Mouse (Mus musculus): Measurements from ENCODE around the gene Sphk1. TPM values are rescaled to one million over a fixed set of nuclear protein-coding genes. Genes with fewer than 3 reads are reported as not detected.

Sphk1 gene
- total and polyA plus RNA-seq, 2 experiments: 0.21 to 0.55 TPM

GRCm38 (mm10) chr11:116579280-116579679 lies 48.6 kb downstream of the Sphk1 start:
- WGBS: 98% methylated on average over 3 of the region's 3 CpGs
- H3K4me3 ChIP-seq (ENCODE audit: insufficient read depth, low read depth, low read length): no peak overlapping the region
- DNase-seq (ENCODE audit: extremely low read depth, low read depth, low spot score): peak; percentile 34
- H3K27ac ChIP-seq (replicated peaks; ENCODE audit: insufficient read depth, low read depth, low read length): no peak overlapping the region
- H3K4me1 ChIP-seq (ENCODE audit: control insufficient read depth, insufficient read depth, low read length): no peaks in the 10 kb centered on the region
- TF ChIP-seq POLR2A (IDR thresholded peaks at IDR 0.05; ENCODE audit: extremely low read depth, insufficient read depth, low read length): no peak
- no peak for TF ChIP-seq CTCF (IDR thresholded peaks at IDR 0.05; ENCODE audit: low read depth, low read length)
- no peak overlapping the region for H3K9ac ChIP-seq (ENCODE audit: low read depth, low read length)
- no peaks in the 10 kb centered on the region for H3K27me3 ChIP-seq (ENCODE audit: control insufficient read depth, insufficient read depth, low read length)
- no peaks in the 10 kb centered on the region for H3K36me3 ChIP-seq (ENCODE audit: control insufficient read depth, insufficient read depth, low read length)
- H3K79me2 ChIP-seq (ENCODE audit: control insufficient read depth, insufficient read depth, low read length): peaks cover 26% of the 10 kb centered on the region

- DNase-seq (ENCODE audit: extremely low read depth, low read depth, low spot score): no peak
- H3K4me3 ChIP-seq (ENCODE audit: insufficient read depth, low read depth, low read length): no peak overlapping the region
- no peaks in the 10 kb centered on the region for H3K27me3 ChIP-seq (ENCODE audit: control insufficient read depth, insufficient read depth, low read length)
- H3K79me2 ChIP-seq (ENCODE audit: control insufficient read depth, insufficient read depth, low read length): peaks cover 26% of the 10 kb centered on the region
- no peak overlapping the region for H3K27ac ChIP-seq (replicated peaks; ENCODE audit: insufficient read depth, low read depth, low read length)
- H3K9ac ChIP-seq (ENCODE audit: low read depth, low read length): no peak overlapping the region
- no peak for TF ChIP-seq POLR2A (IDR thresholded peaks at IDR 0.05; ENCODE audit: extremely low read depth, insufficient read depth, low read length)
- TF ChIP-seq CTCF (IDR thresholded peaks at IDR 0.05; ENCODE audit: low read depth, low read length): no peak
- no peaks in the 10 kb centered on the region for H3K36me3 ChIP-seq (ENCODE audit: control insufficient read depth, insufficient read depth, low read length)
- WGBS: 42% methylated on average over 10 of the region's 10 CpGs
- H3K4me1 ChIP-seq (ENCODE audit: control insufficient read depth, insufficient read depth, low read length): no peaks in the 10 kb centered on the region
Measured at GRCm38 (mm10) chr11:116580031-116580652, 49.4 kb downstream of the Sphk1 start.

GRCm38 (mm10) chr11:116580711-116581375 lies 50.1 kb downstream of the Sphk1 start:
- no peak for DNase-seq (ENCODE audit: extremely low read depth, low read depth, low spot score)
- no peak for TF ChIP-seq POLR2A (IDR thresholded peaks at IDR 0.05; ENCODE audit: extremely low read depth, insufficient read depth, low read length)
- TF ChIP-seq CTCF (IDR thresholded peaks at IDR 0.05; ENCODE audit: low read depth, low read length): no peak
- Histone ChIP-seq H3K9ac (ENCODE audit: low read depth, low read length) (peak overlapping the region; percentile 89), H3K27me3 (ENCODE audit: control insufficient read depth, insufficient read depth, low read length) (no peaks in the 10 kb centered on the region), H3K27ac (replicated peaks; ENCODE audit: insufficient read depth, low read depth, low read length) (no peak overlapping the region), H3K4me3 (ENCODE audit: insufficient read depth, low read depth, low read length) (peak overlapping the region; percentile 95), H3K79me2 (ENCODE audit: control insufficient read depth, insufficient read depth, low read length) (peaks cover 21% of the 10 kb centered on the region), H3K4me1 (ENCODE audit: control insufficient read depth, insufficient read depth, low read length) (no peaks in the 10 kb centered on the region), H3K36me3 (ENCODE audit: control insufficient read depth, insufficient read depth, low read length) (no peaks in the 10 kb centered on the region)
- under 1% methylated on average over 88 of the region's 91 CpGs for WGBS

- no peaks in the 10 kb centered on the region for H3K4me1 ChIP-seq (ENCODE audit: control insufficient read depth, insufficient read depth, low read length)
- DNase-seq (ENCODE audit: extremely low read depth, low read depth, low spot score): peak; percentile 41
- 0 out of 2 replicates have a peak, but pooled peaks have one; percentile 20 for TF ChIP-seq CTCF (IDR thresholded peaks at IDR 0.05; ENCODE audit: low read depth, low read length)
- no peak for TF ChIP-seq POLR2A (IDR thresholded peaks at IDR 0.05; ENCODE audit: extremely low read depth, insufficient read depth, low read length)
- WGBS: 2% methylated on average over 46 of the region's 51 CpGs
- peak within 1 kb of the TSS; percentile 89 for H3K9ac ChIP-seq (ENCODE audit: low read depth, low read length)
- H3K36me3 ChIP-seq (ENCODE audit: control insufficient read depth, insufficient read depth, low read length): no peaks in the 10 kb centered on the region
- H3K79me2 ChIP-seq (ENCODE audit: control insufficient read depth, insufficient read depth, low read length): peaks cover 16% of the 10 kb centered on the region
- H3K27me3 ChIP-seq (ENCODE audit: control insufficient read depth, insufficient read depth, low read length): no peaks in the 10 kb centered on the region
- peak within 1 kb of the TSS; percentile 95 for H3K4me3 ChIP-seq (ENCODE audit: insufficient read depth, low read depth, low read length)
- no peak within 1 kb of the TSS for H3K27ac ChIP-seq (replicated peaks; ENCODE audit: insufficient read depth, low read depth, low read length)
Measured at GRCm38 (mm10) chr11:116581376-116581814, 50.7 kb downstream of the Sphk1 start, which contains the start of gene Ube2o. Gene Ube2o (minus strand): TSS chr11:116581447.

- 82% methylated on average over 6 of the region's 6 CpGs for WGBS
- no peaks in the 10 kb centered on the region for H3K36me3 ChIP-seq (ENCODE audit: control insufficient read depth, insufficient read depth, low read length)
- no peak overlapping the region for H3K27ac ChIP-seq (replicated peaks; ENCODE audit: insufficient read depth, low read depth, low read length)
- no peaks in the 10 kb centered on the region for H3K27me3 ChIP-seq (ENCODE audit: control insufficient read depth, insufficient read depth, low read length)
- no peak overlapping the region for H3K9ac ChIP-seq (ENCODE audit: low read depth, low read length)
- DNase-seq (ENCODE audit: extremely low read depth, low read depth, low spot score): no peak
- no peak for TF ChIP-seq CTCF (IDR thresholded peaks at IDR 0.05; ENCODE audit: low read depth, low read length)
- TF ChIP-seq POLR2A (IDR thresholded peaks at IDR 0.05; ENCODE audit: extremely low read depth, insufficient read depth, low read length): no peak
- H3K79me2 ChIP-seq (ENCODE audit: control insufficient read depth, insufficient read depth, low read length): peaks cover 4% of the 10 kb centered on the region
- no peak overlapping the region for H3K4me3 ChIP-seq (ENCODE audit: insufficient read depth, low read depth, low read length)
- H3K4me1 ChIP-seq (ENCODE audit: control insufficient read depth, insufficient read depth, low read length): no peaks in the 10 kb centered on the region
Measured at GRCm38 (mm10) chr11:116585682-116586081, 55.0 kb downstream of the Sphk1 start.

Other genes starting within 250 kb of the Sphk1 start
- gene Galr2, start 250.0 kb upstream of the Sphk1 start, total RNA-seq (2014; rRNA removed): not detected in 2 replicates
- gene Galr2, start 250.0 kb upstream of the Sphk1 start, polyA plus RNA-seq (2012; rRNA removed): not detected in 2 replicates
- gene Exoc7, start 223.7 kb upstream of the Sphk1 start, total RNA-seq (2014; rRNA removed): 15.9 and 19.5 TPM in 2 replicates
- gene Exoc7, start 223.7 kb upstream of the Sphk1 start, polyA plus RNA-seq (2012; rRNA removed): 18.9 and 19.5 TPM in 2 replicates
- gene Foxj1, start 195.5 kb upstream of the Sphk1 start, total RNA-seq (2014; rRNA removed): 0.09 and 0.20 TPM in 2 replicates
- 0.21 and 0.26 TPM in 2 replicates for gene Foxj1, start 195.5 kb upstream of the Sphk1 start, polyA plus RNA-seq (2012; rRNA removed)
- gene Rnf157, start 117.9 kb upstream of the Sphk1 start, total RNA-seq (2014; rRNA removed): 1.0 and 1.3 TPM in 2 replicates
- gene Rnf157, start 117.9 kb upstream of the Sphk1 start, polyA plus RNA-seq (2012; rRNA removed): 0.75 and 0.87 TPM in 2 replicates
- 16.1 and 16.6 TPM in 2 replicates for gene Ubald2, start 96.8 kb upstream of the Sphk1 start, total RNA-seq (2014; rRNA removed)
- gene Ubald2, start 96.8 kb upstream of the Sphk1 start, polyA plus RNA-seq (2012; rRNA removed): 45.7 and 72.0 TPM in 2 replicates
- gene Qrich2, start 64.7 kb upstream of the Sphk1 start, total RNA-seq (2014; rRNA removed): 0.07 TPM in 1 of 2 replicates, not detected in the other
- 0.05 and 0.11 TPM in 2 replicates for gene Qrich2, start 64.7 kb upstream of the Sphk1 start, polyA plus RNA-seq (2012; rRNA removed)
- 37.7 and 59.0 TPM in 2 replicates for gene Prpsap1, start 36.7 kb upstream of the Sphk1 start, total RNA-seq (2014; rRNA removed)
- gene Prpsap1, start 36.7 kb upstream of the Sphk1 start, polyA plus RNA-seq (2012; rRNA removed): 72.8 and 80.1 TPM in 2 replicates
- 2.0 and 3.2 TPM in 2 replicates for gene Ube2o, start 50.5 kb downstream of the Sphk1 start, total RNA-seq (2014; rRNA removed)
- 5.7 and 7.3 TPM in 2 replicates for gene Ube2o, start 50.5 kb downstream of the Sphk1 start, polyA plus RNA-seq (2012; rRNA removed)
- gene Aanat, start 55.5 kb downstream of the Sphk1 start, total RNA-seq (2014; rRNA removed): not detected in 2 replicates
- gene Aanat, start 55.5 kb downstream of the Sphk1 start, polyA plus RNA-seq (2012; rRNA removed): not detected in 2 replicates
- gene Rhbdf2, start 96.1 kb downstream of the Sphk1 start, total RNA-seq (2014; rRNA removed): 3.1 and 4.1 TPM in 2 replicates
- 15.0 and 17.8 TPM in 2 replicates for gene Rhbdf2, start 96.1 kb downstream of the Sphk1 start, polyA plus RNA-seq (2012; rRNA removed)
- gene Prcd, start 122.6 kb downstream of the Sphk1 start, total RNA-seq (2014; rRNA removed): 0.27 TPM in 1 of 2 replicates, not detected in the other
- not detected in 2 replicates for gene Prcd, start 122.6 kb downstream of the Sphk1 start, polyA plus RNA-seq (2012; rRNA removed)
- 2.6 and 4.8 TPM in 2 replicates for gene Cygb, start 123.4 kb downstream of the Sphk1 start, total RNA-seq (2014; rRNA removed)
- 5.6 and 6.1 TPM in 2 replicates for gene Cygb, start 123.4 kb downstream of the Sphk1 start, polyA plus RNA-seq (2012; rRNA removed)
- not detected in 2 replicates for gene St6galnac1, start 244.6 kb downstream of the Sphk1 start, total RNA-seq (2014; rRNA removed)
- gene St6galnac1, start 244.6 kb downstream of the Sphk1 start, polyA plus RNA-seq (2012; rRNA removed): not detected in 2 replicates